Mouse (Mus musculus): ENCODE measurements around the gene Wdr19. TPM values are rescaled to one million over a fixed set of nuclear protein-coding genes. Genes with fewer than 3 reads are reported as not detected.
A peak's percentile ranks its signal among the peaks of the same experiment; 100 is the strongest.

The Wdr19 gene
- polyA plus RNA-seq, 1 experiment from 2014 or later, result 1.3 TPM

- Histone ChIP-seq H3K27ac (no peak overlapping the region), H3K4me3 (no peak overlapping the region), H3K4me1 (no peaks in the 10 kb centered on the region), H3K9me3 (replicated peaks) (no peaks in the 10 kb centered on the region), H3K4me2 (no peak overlapping the region), H3K36me3 (no peaks in the 10 kb centered on the region), H3K9ac (no peak overlapping the region), H3K27me3 (replicated peaks) (no peaks in the 10 kb centered on the region)
- ATAC-seq, result no peak
- WGBS (ENCODE audit: insufficient replicate concordance), result 68% methylated on average over 11 of the region's 11 CpGs
Measured at GRCm38 (mm10) chr5:65217305-65218269, 18.1 kb downstream of the Wdr19 start.

GRCm38 (mm10) chr5:65221037-65221436, 21.5 kb downstream of the Wdr19 start:
- H3K9ac ChIP-seq, result no peak overlapping the region
- 73% methylated on average over 7 of the region's 7 CpGs for WGBS (ENCODE audit: insufficient replicate concordance)
- no peak overlapping the region for H3K4me3 ChIP-seq
- H3K27me3 ChIP-seq (replicated peaks), result no peaks in the 10 kb centered on the region
- H3K9me3 ChIP-seq (replicated peaks), result no peaks in the 10 kb centered on the region
- H3K27ac ChIP-seq, result no peak overlapping the region
- H3K36me3 ChIP-seq, result no peaks in the 10 kb centered on the region
- H3K4me1 ChIP-seq, result no peaks in the 10 kb centered on the region
- no peak for ATAC-seq
- no peak overlapping the region for H3K4me2 ChIP-seq

- no peaks in the 10 kb centered on the region for H3K9me3 ChIP-seq (replicated peaks)
- H3K4me3 ChIP-seq, result no peak overlapping the region
- H3K27ac ChIP-seq, result no peak overlapping the region
- ATAC-seq, result no peak
- no peak overlapping the region for H3K9ac ChIP-seq
- no peak overlapping the region for H3K4me2 ChIP-seq
- no peaks in the 10 kb centered on the region for H3K36me3 ChIP-seq
- WGBS (ENCODE audit: insufficient replicate concordance), result 69% methylated on average over 5 of the region's 5 CpGs
- no peaks in the 10 kb centered on the region for H3K27me3 ChIP-seq (replicated peaks)
- H3K4me1 ChIP-seq, result no peaks in the 10 kb centered on the region
Measured at GRCm38 (mm10) chr5:65224056-65224455, 24.6 kb downstream of the Wdr19 start.

- Histone ChIP-seq H3K4me2 (no peak overlapping the region), H3K4me3 (no peak overlapping the region), H3K9ac (no peak overlapping the region), H3K36me3 (no peaks in the 10 kb centered on the region), H3K4me1 (no peaks in the 10 kb centered on the region), H3K27ac (no peak overlapping the region), H3K9me3 (replicated peaks) (no peaks in the 10 kb centered on the region), H3K27me3 (replicated peaks) (no peaks in the 10 kb centered on the region)
- no peak for ATAC-seq
- WGBS (ENCODE audit: insufficient replicate concordance), result 64% methylated on average over 12 of the region's 12 CpGs
Measured at GRCm38 (mm10) chr5:65231289-65232003, 31.9 kb downstream of the Wdr19 start.

- Histone ChIP-seq H3K4me1 (no peaks in the 10 kb centered on the region), H3K4me3 (no peak overlapping the region), H3K27me3 (replicated peaks) (no peaks in the 10 kb centered on the region), H3K9ac (no peak overlapping the region), H3K27ac (no peak overlapping the region), H3K36me3 (no peaks in the 10 kb centered on the region), H3K4me2 (no peak overlapping the region), H3K9me3 (replicated peaks) (no peaks in the 10 kb centered on the region)
- 52% methylated on average over 5 of the region's 5 CpGs for WGBS (ENCODE audit: insufficient replicate concordance)
- ATAC-seq, result no peak
Measured at GRCm38 (mm10) chr5:65242740-65243139, 43.2 kb downstream of the Wdr19 start.

- no peak overlapping the region for H3K27ac ChIP-seq
- H3K27me3 ChIP-seq (replicated peaks), result no peaks in the 10 kb centered on the region
- H3K4me1 ChIP-seq, result no peaks in the 10 kb centered on the region
- 82% methylated on average over 3 of the region's 3 CpGs for WGBS (ENCODE audit: insufficient replicate concordance)
- H3K4me2 ChIP-seq, result no peak overlapping the region
- H3K36me3 ChIP-seq, result no peaks in the 10 kb centered on the region
- H3K4me3 ChIP-seq, result no peak overlapping the region
- no peaks in the 10 kb centered on the region for H3K9me3 ChIP-seq (replicated peaks)
- H3K9ac ChIP-seq, result no peak overlapping the region
- ATAC-seq, result no peak
Measured at GRCm38 (mm10) chr5:65247296-65247695, 47.8 kb downstream of the Wdr19 start.

GRCm38 (mm10) chr5:65250185-65250855, 50.8 kb downstream of the Wdr19 start:
- Histone ChIP-seq H3K4me3 (no peak overlapping the region), H3K9me3 (replicated peaks) (no peaks in the 10 kb centered on the region), H3K36me3 (no peaks in the 10 kb centered on the region), H3K9ac (no peak overlapping the region), H3K4me2 (no peak overlapping the region), H3K27ac (no peak overlapping the region), H3K4me1 (no peaks in the 10 kb centered on the region), H3K27me3 (replicated peaks) (no peaks in the 10 kb centered on the region)
- 72% methylated on average over 7 of the region's 7 CpGs for WGBS (ENCODE audit: insufficient replicate concordance)
- no peak for ATAC-seq

- H3K4me1 ChIP-seq, result no peaks in the 10 kb centered on the region
- ATAC-seq, result peak; percentile 58
- WGBS (ENCODE audit: insufficient replicate concordance), result 75% methylated on average over 14 of the region's 14 CpGs
- no peak overlapping the region for H3K9ac ChIP-seq
- H3K4me3 ChIP-seq, result no peak overlapping the region
- no peak overlapping the region for H3K27ac ChIP-seq
- H3K9me3 ChIP-seq (replicated peaks), result no peaks in the 10 kb centered on the region
- H3K27me3 ChIP-seq (replicated peaks), result no peaks in the 10 kb centered on the region
- peaks cover 56% of the 10 kb centered on the region for H3K36me3 ChIP-seq
- no peak overlapping the region for H3K4me2 ChIP-seq
Measured at GRCm38 (mm10) chr5:65257910-65258505, 58.5 kb downstream of the Wdr19 start.

- Histone ChIP-seq H3K4me3 (no peak overlapping the region), H3K9ac (no peak overlapping the region), H3K36me3 (peaks cover 98% of the 10 kb centered on the region), H3K27me3 (replicated peaks) (no peaks in the 10 kb centered on the region), H3K4me2 (no peak overlapping the region), H3K27ac (no peak overlapping the region), H3K9me3 (replicated peaks) (no peaks in the 10 kb centered on the region), H3K4me1 (no peaks in the 10 kb centered on the region)
- WGBS (ENCODE audit: insufficient replicate concordance), result 77% methylated on average over 3 of the region's 3 CpGs
- ATAC-seq, result no peak
Measured at GRCm38 (mm10) chr5:65273966-65274365, 74.5 kb downstream of the Wdr19 start.

- Histone ChIP-seq H3K27me3 (replicated peaks) (no peaks in the 10 kb centered on the region), H3K4me2 (no peak overlapping the region), H3K4me3 (no peak overlapping the region), H3K9ac (no peak overlapping the region), H3K9me3 (replicated peaks) (no peaks in the 10 kb centered on the region), H3K27ac (no peak overlapping the region), H3K36me3 (peaks cover 81% of the 10 kb centered on the region), H3K4me1 (no peaks in the 10 kb centered on the region)
- no peak for ATAC-seq
- 90% methylated on average over 6 of the region's 6 CpGs for WGBS (ENCODE audit: insufficient replicate concordance)
Measured at GRCm38 (mm10) chr5:65279133-65279651, 79.7 kb downstream of the Wdr19 start.

GRCm38 (mm10) chr5:65281216-65281615, 81.7 kb downstream of the Wdr19 start:
- no peak overlapping the region for H3K27ac ChIP-seq
- H3K4me3 ChIP-seq, result no peak overlapping the region
- peaks cover 81% of the 10 kb centered on the region for H3K36me3 ChIP-seq
- no peaks in the 10 kb centered on the region for H3K4me1 ChIP-seq
- no peaks in the 10 kb centered on the region for H3K9me3 ChIP-seq (replicated peaks)
- no peak overlapping the region for H3K4me2 ChIP-seq
- 82% methylated on average over 3 of the region's 3 CpGs for WGBS (ENCODE audit: insufficient replicate concordance)
- no peak for ATAC-seq
- H3K27me3 ChIP-seq (replicated peaks), result no peaks in the 10 kb centered on the region
- no peak overlapping the region for H3K9ac ChIP-seq

All from liver, embryonic 12.5 days (tissue).